Mouse (Mus musculus) forebrain, embryonic 12.5 days (tissue): Measurements from ENCODE around the gene 4930455H04Rik. TPM values are rescaled to one million over a fixed set of nuclear protein-coding genes. Genes with fewer than 3 reads are reported as not detected.
A peak's percentile ranks its signal among the peaks of the same experiment; 100 is the strongest.

Experiments
- ATAC-seq: fragments of 200-750 bp; cut with Nextera tagmentation; 2 replicates; pipeline ENCODE4 v1.8.0; 2017; ENCODE audit warnings: moderate TSS enrichment; ENCODE audit not compliant: low FRiP score
- H3K27ac ChIP-seq: fragments of 300-500 bp; sonication (generic); 2 replicates; pipeline ENCODE4 v1.5.1; 2016; ENCODE audit warnings: mild to moderate bottlenecking
- H3K27me3 ChIP-seq: fragments of 300-500 bp; sonication (generic); 2 replicates; pipeline ENCODE4 v1.6.1; 2016; ENCODE audit warnings: mild to moderate bottlenecking
- H3K36me3 ChIP-seq: fragments of 300-500 bp; sonication (generic); replicated peaks from 2 replicates; pipeline ENCODE4 v1.6.1; 2016; ENCODE audit warnings: mild to moderate bottlenecking
- H3K4me1 ChIP-seq: fragments of 300-500 bp; sonication (generic); 2 replicates; pipeline ENCODE4 v1.6.1; 2016
- H3K4me2 ChIP-seq: fragments of 300-500 bp; sonication (generic); 2 replicates; pipeline ENCODE4 v1.6.1; 2016; ENCODE audit warnings: mild to moderate bottlenecking, moderate library complexity
- H3K4me3 ChIP-seq: fragments of 300-500 bp; sonication (generic); replicated peaks from 2 replicates; pipeline ENCODE4 v1.5.1; 2016; ENCODE audit warnings: mild to moderate bottlenecking
- H3K9ac ChIP-seq: fragments of 300-500 bp; sonication (generic); 2 replicates; pipeline ENCODE4 v1.6.1; 2016; ENCODE audit warnings: mild to moderate bottlenecking
- H3K9me3 ChIP-seq: fragments of 300-500 bp; sonication (generic); 2 replicates; pipeline ENCODE4 v1.6.1; 2016
- WGBS: fragments of 180-500 bp; shearing (Covaris S2); methylation state at CpG from one replicate; pipeline ENCODE4 v1.1.7; 2016; 5-methylcytosine and 5-hydroxymethylcytosine counted together
- polyA plus RNA-seq: library from polyadenylated mRNA; unstranded; fragments of >200 nt; fragmentation: Nextera tagmentation; extraction: Ambion mirVana; gene quantifications from 2 replicates; pipeline ENCODE4 v1.2.1, GENCODE M21; 2016

Gene 4930455H04Rik
- polyA plus RNA-seq, 1 experiment from 2014 or later: not detected

DNA sequence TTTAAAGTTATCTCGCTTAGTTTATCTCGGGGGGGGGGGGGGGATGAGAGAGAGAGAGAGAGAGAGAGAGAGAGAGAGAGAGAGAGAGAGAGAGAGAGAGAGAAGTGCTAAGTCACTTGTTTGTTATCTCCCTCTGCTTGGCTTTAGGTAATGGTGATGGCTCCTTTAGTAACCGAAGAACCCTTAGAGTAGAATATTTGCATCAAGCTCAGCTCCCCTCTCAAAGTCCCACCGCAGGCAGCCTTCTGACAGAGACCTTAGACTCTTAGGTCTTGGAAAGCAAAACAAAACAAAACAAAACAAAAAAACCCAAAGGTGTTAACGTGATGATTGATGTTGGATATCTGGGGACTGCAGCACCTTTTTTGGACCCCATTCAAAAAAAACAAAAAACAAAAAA lies 936 bp downstream of the 4930455H04Rik start:
- ATAC-seq: peak; percentile 5; the same call in 1 of the 2 replicates
- peak overlapping the region; percentile 58 for H3K4me2 ChIP-seq
- no peaks in the 10 kb centered on the region for H3K36me3 ChIP-seq
- H3K9ac ChIP-seq: peak overlapping the region; percentile 51; the same call in 1 of the 2 replicates
- WGBS: 24% methylated on average over 4 of the region's 5 CpGs
- peak overlapping the region; percentile 39 for H3K4me3 ChIP-seq
- H3K27me3 ChIP-seq: no peaks in the 10 kb centered on the region
- H3K27ac ChIP-seq: peak overlapping the region; percentile 73
- H3K4me1 ChIP-seq: peaks cover 12% of the 10 kb centered on the region
- no peaks in the 10 kb centered on the region for H3K9me3 ChIP-seq

DNA sequence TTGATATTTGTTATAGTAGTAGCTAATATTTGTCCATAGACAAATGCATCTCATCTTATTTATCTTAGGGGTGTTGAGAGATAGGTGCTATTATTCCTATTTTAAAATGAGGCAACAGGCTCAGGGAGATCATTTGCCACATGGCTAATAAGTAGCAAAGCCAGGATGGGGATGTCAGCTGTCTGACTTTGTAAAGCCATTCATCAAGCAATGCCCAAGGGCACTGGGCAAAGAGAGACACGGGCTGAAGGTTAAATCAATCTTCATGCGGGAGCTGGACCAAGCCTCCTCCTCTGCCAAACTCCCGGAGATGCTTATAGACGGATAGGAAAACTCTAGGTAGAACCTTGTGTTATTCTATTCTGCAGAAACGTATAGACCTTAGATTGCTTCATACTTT lies 1.7 kb downstream of the 4930455H04Rik start:
- no peak overlapping the region for H3K4me2 ChIP-seq
- no peak overlapping the region for H3K4me3 ChIP-seq
- no peaks in the 10 kb centered on the region for H3K9me3 ChIP-seq
- no peak for ATAC-seq
- 69% methylated on average over 5 of the region's 5 CpGs for WGBS
- H3K9ac ChIP-seq: no peak overlapping the region
- no peaks in the 10 kb centered on the region for H3K27me3 ChIP-seq
- peaks cover 12% of the 10 kb centered on the region for H3K4me1 ChIP-seq
- no peak overlapping the region for H3K27ac ChIP-seq
- H3K36me3 ChIP-seq: no peaks in the 10 kb centered on the region

DNA sequence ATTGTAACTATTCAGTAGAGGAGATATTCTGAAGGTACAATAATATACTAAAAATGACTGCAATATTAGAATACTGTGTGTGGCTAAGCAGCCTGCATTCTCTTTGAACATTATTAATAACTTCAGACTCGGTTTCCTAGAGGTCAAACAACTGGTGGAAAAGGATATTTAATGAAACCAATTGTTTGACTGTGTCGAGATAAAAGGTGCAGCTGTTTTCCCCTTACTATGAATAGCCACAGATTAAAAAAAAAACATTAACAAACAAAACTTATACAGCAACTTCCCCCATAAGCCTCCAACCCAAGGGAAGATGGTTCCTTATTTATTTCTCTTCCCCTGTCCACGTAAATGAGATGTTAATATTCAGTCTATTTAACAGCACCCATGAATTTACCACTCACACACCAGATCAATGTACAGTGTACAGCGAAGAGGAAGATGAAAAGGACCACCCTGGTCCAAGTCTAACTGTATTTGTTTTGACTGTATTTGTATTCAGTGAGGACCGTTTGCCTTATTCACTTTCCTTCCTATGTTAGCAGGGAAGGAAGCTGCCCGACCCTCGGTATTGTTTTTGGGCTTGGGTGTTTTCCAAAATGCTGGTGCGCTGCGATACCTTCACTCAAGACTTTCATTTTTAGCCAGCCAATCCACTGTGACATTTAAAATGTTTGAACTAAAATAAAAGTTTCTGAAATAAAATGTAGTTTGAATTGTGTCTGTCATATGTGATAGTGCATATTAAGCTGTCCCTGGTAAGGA lies 13.9 kb downstream of the 4930455H04Rik start:
- ATAC-seq: no peak
- Histone ChIP-seq H3K27ac (no peak overlapping the region), H3K4me2 (no peak overlapping the region), H3K9me3 (0 out of 2 replicates have a peak, but pooled peaks cover 4% of the 10 kb centered on the region), H3K36me3 (no peaks in the 10 kb centered on the region), H3K27me3 (no peaks in the 10 kb centered on the region), H3K9ac (no peak overlapping the region), H3K4me3 (no peak overlapping the region), H3K4me1 (peaks cover 26% of the 10 kb centered on the region)
- WGBS: 86% methylated on average over 9 of the region's 9 CpGs

GRCm38 (mm10) chr3:116985042-116985455 lies 17.0 kb downstream of the 4930455H04Rik start:
- WGBS: 15% methylated on average over 1 of the region's 1 CpGs
- Histone ChIP-seq H3K4me3 (no peak overlapping the region), H3K27me3 (no peaks in the 10 kb centered on the region), H3K36me3 (no peaks in the 10 kb centered on the region), H3K9ac (no peak overlapping the region), H3K4me2 (no peak overlapping the region), H3K4me1 (peaks cover 26% of the 10 kb centered on the region), H3K27ac (peak overlapping the region; percentile 42), H3K9me3 (no peaks in the 10 kb centered on the region)
- ATAC-seq: peak; percentile 85

GRCm38 (mm10) chr3:116985741-116986140 lies 17.7 kb downstream of the 4930455H04Rik start:
- Histone ChIP-seq H3K9ac (no peak overlapping the region), H3K27ac (no peak overlapping the region), H3K4me1 (peaks cover 26% of the 10 kb centered on the region), H3K4me3 (no peak overlapping the region), H3K4me2 (no peak overlapping the region), H3K27me3 (no peaks in the 10 kb centered on the region), H3K36me3 (no peaks in the 10 kb centered on the region), H3K9me3 (no peaks in the 10 kb centered on the region)
- ATAC-seq: no peak
- WGBS: 73% methylated on average over 1 of the region's 1 CpGs

DNA sequence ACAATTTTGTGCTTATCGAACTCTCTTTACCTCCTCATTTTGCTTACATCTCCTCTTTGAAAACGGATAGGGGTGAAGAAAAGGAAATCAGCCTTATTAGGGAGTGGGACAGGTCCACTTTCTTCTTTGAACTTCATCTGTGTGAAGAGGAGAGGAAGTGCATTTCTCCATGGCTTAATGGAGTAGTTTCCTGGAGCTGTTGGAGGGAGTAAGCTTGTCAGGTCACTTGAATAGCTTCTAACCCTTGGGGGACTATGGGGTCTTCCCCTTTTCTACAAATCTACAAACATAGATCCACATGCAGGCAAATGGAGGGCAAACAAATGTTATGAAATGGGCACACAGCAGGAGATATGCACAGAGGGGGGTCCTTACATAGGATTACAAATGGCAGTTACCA lies 18.4 kb downstream of the 4930455H04Rik start:
- Histone ChIP-seq H3K27ac (no peak overlapping the region), H3K27me3 (no peaks in the 10 kb centered on the region), H3K9me3 (no peaks in the 10 kb centered on the region), H3K4me2 (no peak overlapping the region), H3K9ac (no peak overlapping the region), H3K4me1 (peaks cover 26% of the 10 kb centered on the region), H3K36me3 (no peaks in the 10 kb centered on the region), H3K4me3 (no peak overlapping the region)
- WGBS: 66% methylated on average over 2 of the region's 2 CpGs
- no peak for ATAC-seq

DNA sequence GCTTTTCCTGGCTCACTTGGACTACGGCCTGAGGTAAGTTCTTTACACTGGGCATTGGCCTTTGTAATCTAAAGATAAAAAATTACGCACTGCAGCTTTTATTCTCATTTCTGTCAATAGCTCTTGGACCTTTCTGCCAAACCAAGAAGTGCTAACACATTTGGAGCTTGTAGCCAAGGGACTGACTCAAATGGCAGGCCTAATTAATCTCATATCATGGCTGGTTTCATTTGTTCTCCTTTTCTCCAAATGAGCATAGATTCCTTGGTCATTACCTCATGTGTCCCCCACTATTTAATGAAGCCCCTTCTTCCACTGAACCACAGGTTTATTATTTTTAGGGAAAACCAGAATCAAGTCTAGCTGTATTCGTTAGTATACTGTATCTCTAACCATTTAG lies 20.2 kb downstream of the 4930455H04Rik start:
- no peak overlapping the region for H3K4me3 ChIP-seq
- H3K27ac ChIP-seq: no peak overlapping the region
- no peaks in the 10 kb centered on the region for H3K9me3 ChIP-seq
- ATAC-seq: no peak; the same call in 1 of the 2 replicates
- 58% methylated on average over 3 of the region's 3 CpGs for WGBS
- H3K9ac ChIP-seq: no peak overlapping the region
- peaks cover 26% of the 10 kb centered on the region for H3K4me1 ChIP-seq
- no peaks in the 10 kb centered on the region for H3K27me3 ChIP-seq
- H3K36me3 ChIP-seq: no peaks in the 10 kb centered on the region
- no peak overlapping the region for H3K4me2 ChIP-seq

DNA sequence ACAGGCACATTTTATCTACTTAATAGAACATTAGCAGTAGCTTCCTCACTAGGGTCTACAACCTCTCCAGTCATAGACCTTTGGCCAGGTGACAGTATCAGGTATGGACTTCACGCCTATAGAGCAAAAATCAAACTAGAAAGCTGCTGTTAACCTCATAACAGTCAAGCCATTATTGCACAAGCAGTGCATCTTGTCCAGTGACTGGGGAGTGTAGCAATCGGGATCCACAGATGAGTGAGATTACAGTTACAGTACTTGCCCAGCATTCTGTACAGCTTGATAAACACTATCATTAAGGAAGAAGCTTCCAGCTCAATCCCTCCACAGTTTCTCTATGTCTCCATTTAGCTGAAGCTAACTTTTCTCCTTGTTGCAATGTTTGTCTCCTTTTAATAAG lies 23.1 kb downstream of the 4930455H04Rik start:
- WGBS: 95% methylated on average over 2 of the region's 2 CpGs
- no peak overlapping the region for H3K4me2 ChIP-seq
- ATAC-seq: no peak

GRCm38 (mm10) chr3:116993011-116993410 lies 24.9 kb downstream of the 4930455H04Rik start:
- ATAC-seq: no peak
- Histone ChIP-seq H3K4me2 (no peak overlapping the region), H3K4me1 (no peaks in the 10 kb centered on the region), H3K4me3 (no peak overlapping the region), H3K27me3 (no peaks in the 10 kb centered on the region), H3K9ac (no peak overlapping the region), H3K27ac (no peak overlapping the region), H3K36me3 (no peaks in the 10 kb centered on the region), H3K9me3 (no peaks in the 10 kb centered on the region)
- WGBS: 82% methylated on average over 2 of the region's 2 CpGs

More for the DNA sequence above, 23.1 kb downstream of the 4930455H04Rik start:
- H3K4me3 ChIP-seq: no peak overlapping the region
- H3K36me3 ChIP-seq: no peaks in the 10 kb centered on the region
- H3K27me3 ChIP-seq: no peaks in the 10 kb centered on the region
- H3K9ac ChIP-seq: no peak overlapping the region
- no peaks in the 10 kb centered on the region for H3K9me3 ChIP-seq
- H3K27ac ChIP-seq: no peak overlapping the region
- H3K4me1 ChIP-seq: peaks cover 8% of the 10 kb centered on the region

GRCm38 (mm10) chr3:117001686-117002485 lies 33.8 kb downstream of the 4930455H04Rik start:
- Histone ChIP-seq H3K9ac (no peak overlapping the region), H3K36me3 (no peaks in the 10 kb centered on the region), H3K4me2 (no peak overlapping the region), H3K9me3 (no peaks in the 10 kb centered on the region), H3K27me3 (no peaks in the 10 kb centered on the region), H3K4me3 (no peak overlapping the region), H3K27ac (peak overlapping the region; percentile 47; the same call in 1 of the 2 replicates), H3K4me1 (peaks cover 13% of the 10 kb centered on the region)
- ATAC-seq: peak; percentile 71
- WGBS: 31% methylated on average over 9 of the region's 9 CpGs

DNA sequence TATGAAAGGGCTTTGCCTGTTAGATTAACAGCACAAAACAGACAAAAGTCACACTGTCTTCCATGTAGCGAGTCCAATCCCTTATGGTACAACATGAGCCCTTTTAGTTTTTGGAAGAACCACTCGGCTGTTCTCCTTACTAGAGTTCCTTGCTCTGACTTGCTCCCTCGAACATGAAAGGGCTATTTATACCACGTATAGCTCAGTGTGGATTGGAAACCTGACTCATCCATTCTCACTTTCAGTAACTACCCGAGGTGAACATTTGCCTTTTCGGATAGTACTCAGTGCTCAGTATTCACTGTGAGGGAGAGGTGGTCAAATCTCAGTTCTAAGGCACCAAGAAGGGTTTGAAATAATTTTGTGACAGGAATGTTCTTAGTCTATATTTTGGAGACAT lies 35.3 kb downstream of the 4930455H04Rik start:
- Histone ChIP-seq H3K27ac (no peak overlapping the region), H3K36me3 (no peaks in the 10 kb centered on the region), H3K9me3 (no peaks in the 10 kb centered on the region), H3K4me1 (peaks cover 13% of the 10 kb centered on the region), H3K4me3 (no peak overlapping the region), H3K4me2 (no peak overlapping the region), H3K27me3 (no peaks in the 10 kb centered on the region), H3K9ac (no peak overlapping the region)
- ATAC-seq: no peak
- WGBS: 77% methylated on average over 6 of the region's 6 CpGs

DNA sequence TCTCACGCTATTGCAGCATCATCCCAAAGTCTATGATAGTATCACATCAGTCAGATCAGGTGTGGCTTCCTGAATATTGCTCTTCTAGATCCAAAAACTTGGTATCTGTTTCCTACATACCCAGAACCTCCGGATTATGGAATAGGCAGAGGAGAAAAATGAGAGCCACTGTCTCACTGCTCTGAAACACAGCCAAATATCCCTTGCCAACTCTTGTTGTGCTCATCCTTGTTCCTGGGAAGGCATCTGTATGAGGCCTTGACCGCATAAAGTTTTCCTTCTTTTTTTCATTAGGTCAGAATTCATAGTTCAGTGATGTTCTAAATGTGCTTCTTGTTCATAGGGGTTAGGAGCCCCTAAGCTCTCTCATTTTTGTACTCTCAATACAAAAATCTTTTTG lies 38.6 kb downstream of the 4930455H04Rik start:
- H3K9ac ChIP-seq: no peak overlapping the region
- no peak overlapping the region for H3K4me2 ChIP-seq
- peaks cover 9% of the 10 kb centered on the region for H3K4me1 ChIP-seq
- no peak overlapping the region for H3K4me3 ChIP-seq
- 94% methylated on average over 3 of the region's 3 CpGs for WGBS
- no peak for ATAC-seq
- no peak overlapping the region for H3K27ac ChIP-seq
- H3K9me3 ChIP-seq: no peaks in the 10 kb centered on the region
- H3K27me3 ChIP-seq: no peaks in the 10 kb centered on the region
- H3K36me3 ChIP-seq: no peaks in the 10 kb centered on the region
